Mouse (Mus musculus): ENCODE results near the gene Irgm2.

The Irgm2 gene

GRCm38 (mm10) chr11:58261826-58262225 lies 62.4 kb downstream of the Irgm2 start:
- no peak for DNase-seq (ENCODE audit: low spot score in 2 of 2)

GRCm38 (mm10) chr11:58262336-58262735 lies 62.9 kb downstream of the Irgm2 start:
- DNase-seq (ENCODE audit: low spot score in 2 of 2): no peak

DNA sequence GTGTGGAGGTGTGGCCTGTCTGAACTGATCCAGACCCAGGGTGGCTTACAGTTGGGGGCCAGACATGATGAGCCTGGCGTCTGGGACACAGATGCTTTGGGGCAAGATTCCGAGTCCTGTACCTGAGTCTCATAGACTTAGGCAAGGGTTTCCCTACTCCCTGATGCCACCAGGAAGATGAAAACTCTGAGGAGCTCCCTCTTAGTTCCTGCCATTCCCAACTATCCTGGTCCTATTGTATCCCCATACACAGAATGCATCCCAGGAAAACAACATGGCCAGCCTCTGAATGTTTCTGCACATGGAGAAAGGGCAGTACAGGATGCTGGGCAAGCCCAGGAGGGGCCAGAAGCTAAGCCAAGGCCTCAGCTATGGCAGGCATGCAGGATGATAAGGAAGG lies 64.1 kb downstream of the Irgm2 start:
- no peak for DNase-seq (ENCODE audit: low spot score in 2 of 2)

- no peak for DNase-seq (ENCODE audit: low spot score in 2 of 2)
Observed at GRCm38 (mm10) chr11:58264546-58264945, 65.1 kb downstream of the Irgm2 start.

DNA sequence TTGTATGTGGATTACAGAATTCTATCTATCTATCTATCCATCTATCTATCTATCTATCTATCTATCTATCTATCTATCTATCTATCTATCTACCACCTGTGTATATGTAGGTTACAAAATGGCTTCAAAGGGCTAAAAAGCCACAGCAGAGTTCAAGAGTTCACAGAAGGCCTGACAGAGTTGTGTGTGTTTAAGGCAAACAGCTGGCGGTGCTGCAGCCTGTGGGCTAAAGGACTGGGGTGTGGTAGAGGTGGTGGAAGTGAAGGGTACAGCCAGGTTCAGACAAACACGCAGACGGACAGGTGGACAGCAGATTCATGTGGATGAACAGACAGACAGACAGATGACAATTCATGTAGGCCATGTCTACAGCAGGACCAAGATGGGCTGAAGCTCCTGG lies 68.9 kb downstream of the Irgm2 start:
- DNase-seq (ENCODE audit: low spot score in 2 of 2): no peak

Data from spleen, postnatal 36 days (tissue).